Mouse (Mus musculus) CH12.LX (cell line): ENCODE results near the gene Atrnl1.

Source experiments
- CHD2 ChIP-seq: IDR thresholded peaks from 2 replicates; pipeline ENCODE4 v1.6.1; 2011; ENCODE audit warnings: low read length, improper control_type of control experiment
- CTCF ChIP-seq, 2 experiments: IDR thresholded peaks in 1 of 2; conservative IDR thresholded peaks in 1 of 2; 2 replicates each; pipeline ENCODE4 v1.5.1; 2011 to 2012; ENCODE audit warnings: low read depth in 2 of 2, low read length in 2 of 2, improper control_type of control experiment in 1 of 2, inconsistent platforms in 1 of 2, mild to moderate bottlenecking in 1 of 2, moderate library complexity in 1 of 2
- NRF1 ChIP-seq: IDR thresholded peaks from 2 replicates; pipeline ENCODE4 v1.6.1; 2014; ENCODE audit warnings: low read depth, mild to moderate bottlenecking, inconsistent platforms, low read length, improper control_type of control experiment, moderate library complexity
- POLR2A ChIP-seq: IDR thresholded peaks from 2 replicates; pipeline ENCODE4 v1.6.1; 2011; ENCODE audit warnings: low read depth, mild to moderate bottlenecking, improper control_type of control experiment, low read length
- USF1 ChIP-seq: IDR thresholded peaks from 2 replicates; pipeline ENCODE4 v1.6.1; 2014; ENCODE audit warnings: low read depth, mild to moderate bottlenecking, inconsistent platforms, low read length, improper control_type of control experiment
- ZKSCAN1 ChIP-seq: IDR thresholded peaks from 2 replicates; pipeline ENCODE4 v1.6.1; 2012; ENCODE audit warnings: low read depth, inconsistent platforms, low read length, improper control_type of control experiment, borderline replicate concordance

GRCm38 (mm10) chr19:58117595-58117994 is 506.8 kb downstream of the Atrnl1 start:
- no peak for TF ChIP-seq POLR2A
- no peak for TF ChIP-seq ZKSCAN1
- TF ChIP-seq NRF1 = no peak
- TF ChIP-seq CHD2 = no peak
- TF ChIP-seq USF1 = no peak
- no peak for TF ChIP-seq CTCF (conservative IDR thresholded peaks at IDR 0.05 in 1 of 2, IDR thresholded peaks at IDR 0.05 in 1 of 2; ENCODE audit: low read depth in 2 of 2, low read length in 2 of 2)
